21 mouse cellular contexts compared by ENCODE assay signal in genomic region chr10:61675935-61676334, GRCm38 (mm10). TPM values are rescaled to one million over a fixed set of nuclear protein-coding genes. Genes with fewer than 3 reads are reported as not detected.
DNase-seq lines count a peak whose midpoint lies in the region; ATAC-seq and TF ChIP-seq lines count a peak whose summit lies in the region.
"Had no signal": no experiment of that assay in that cellular context is flagged by ENCODE, and none has a peak within 500 bp of the region (broad histone marks: within the 10 kb centered on the region; RNA-seq: fewer than 3 reads in every experiment).

No protein-coding gene starts in this region.

- peak overlapping the region; percentile 7 for H3K27ac ChIP-seq in liver, postnatal 0 days (ENCODE audit: low read depth)
- H3K27ac ChIP-seq: embryonic facial prominence, embryonic 13.5 days; heart, embryonic 10.5 days; hindbrain, embryonic 10.5 days; hindbrain, postnatal 0 days; kidney, postnatal 0 days; layer of hippocampus, adult 2 months; limb, embryonic 15.5 days; midbrain, embryonic 10.5 days had no signal

- TF ChIP-seq EP300 in liver, postnatal 0 days (IDR thresholded peaks at IDR 0.05; ENCODE audit: low read depth) = no peak

- H3K4me1 ChIP-seq in liver, postnatal 0 days (ENCODE audit: insufficient read depth) = 0 out of 2 replicates have a peak, but pooled peaks cover 11% of the 10 kb centered on the region
- H3K4me1 ChIP-seq: limb, embryonic 15.5 days had no signal

- no peak overlapping the region for H3K4me3 ChIP-seq in liver, postnatal 0 days (ENCODE audit: low read depth, low read length)
- H3K4me3 ChIP-seq: embryonic facial prominence, embryonic 13.5 days; heart, embryonic 10.5 days; hindbrain, embryonic 10.5 days; layer of hippocampus, adult 2 months; limb, embryonic 15.5 days; midbrain, embryonic 10.5 days had no signal

- no peaks in the 10 kb centered on the region for H3K27me3 ChIP-seq in liver, postnatal 0 days (ENCODE audit: insufficient read depth, low read length)
- H3K27me3 ChIP-seq: embryonic facial prominence, embryonic 13.5 days; limb, embryonic 15.5 days had no signal

- H3K9ac ChIP-seq in liver, postnatal 0 days (replicated peaks) = no peak overlapping the region
- H3K9ac ChIP-seq: embryonic facial prominence, embryonic 13.5 days; forebrain, postnatal 0 days; limb, embryonic 15.5 days had no signal

- H3K4me2 ChIP-seq in liver, postnatal 0 days (ENCODE audit: low read depth, low read length) = peak overlapping the region; percentile 13; the same call in 1 of the 2 replicates
- H3K4me2 ChIP-seq: embryonic facial prominence, embryonic 13.5 days; limb, embryonic 15.5 days had no signal

- DNase-seq in MEL-GATA-1-ER (ENCODE audit: extremely low read depth, low read depth) (peak; percentile 94), liver (peak; percentile 74)
- DNase-seq in liver, postnatal 0 days = no peak
- no peak for DNase-seq in ovary, adult 18-20 months (ENCODE audit: low spot score)
- DNase-seq in cerebellum, postnatal 4 days (ENCODE audit: low spot score in 2 of 2) = no peak
- no peak for DNase-seq in left cerebral cortex, postnatal 36 days (ENCODE audit: low spot score in 2 of 2)
- DNase-seq: adrenal gland, postnatal 36 days; cerebellum, adult 8-10 months; forebrain, postnatal 0 days; kidney, adult 11 months; lung, postnatal 10 days; thymus, postnatal 36 days had no signal

- peak; percentile 7 for ATAC-seq in CD4-positive, CD25-positive, alpha-beta regulatory T cell, adult 4 months
- ATAC-seq in liver, postnatal 0 days = peak; percentile 9; the same call in 1 of the 2 replicates
- ATAC-seq: forebrain, postnatal 0 days; hindbrain, postnatal 0 days had no signal

- intact Hi-C loops in left cerebral cortex, postnatal 36 days (cut with DNase I) = no loop called here

- H3K9me3 ChIP-seq in liver, postnatal 0 days (ENCODE audit: low read length) = no peaks in the 10 kb centered on the region
- H3K9me3 ChIP-seq: embryonic facial prominence, embryonic 13.5 days; heart, embryonic 10.5 days; hindbrain, embryonic 10.5 days; limb, embryonic 15.5 days; midbrain, embryonic 10.5 days had no signal

- 31% methylated on average over 3 of the region's 3 CpGs for WGBS in liver, postnatal 0 days (ENCODE audit: insufficient replicate concordance)

- H3K36me3 ChIP-seq in liver, postnatal 0 days (replicated peaks; ENCODE audit: insufficient read depth, low read length) = peaks cover 16% of the 10 kb centered on the region

- TF ChIP-seq CTCF in liver, postnatal 0 days (IDR thresholded peaks at IDR 0.05; ENCODE audit: low read depth) = no peak

RNA-seq across cellular contexts. Expression of gene Sar1a, which starts 4.2 kb away (rescaled TPM):
- polyA plus RNA-seq in CD4-positive, CD25-positive, alpha-beta regulatory T cell, adult 4 months (2017; shearing (Covaris generic)) = 10 to 100 TPM; 88.4 to 94.6 TPM
- polyA plus RNA-seq in liver, postnatal 0 days (2015; fragmentation: Nextera tagmentation; extraction: Ambion mirVana) = 60.7 and 62.1 TPM in 2 replicates
- total RNA-seq in left cerebral cortex, postnatal 36 days (2021) = 100 to 1,000 TPM; 122 to 128 TPM

RNA-seq across cellular contexts. Expression of gene Tysnd1, which starts 19.4 kb away (rescaled TPM):
- polyA plus RNA-seq in CD4-positive, CD25-positive, alpha-beta regulatory T cell, adult 4 months (2017; shearing (Covaris generic)) = 1 to 10 TPM; 1.9 to 4.0 TPM
- polyA plus RNA-seq in liver, postnatal 0 days (2015; fragmentation: Nextera tagmentation; extraction: Ambion mirVana) = 22.8 and 24.2 TPM in 2 replicates
- 10 to 100 TPM; 20.0 to 23.7 TPM for total RNA-seq in left cerebral cortex, postnatal 36 days (2021)

RNA-seq across cellular contexts. Expression of gene Ppa1, which starts 27.6 kb away (rescaled TPM):
- 10 to 100 TPM; 64.5 to 77.4 TPM for polyA plus RNA-seq in CD4-positive, CD25-positive, alpha-beta regulatory T cell, adult 4 months (2017; shearing (Covaris generic))
- 161 and 191 TPM in 2 replicates for polyA plus RNA-seq in liver, postnatal 0 days (2015; fragmentation: Nextera tagmentation; extraction: Ambion mirVana)
- total RNA-seq in left cerebral cortex, postnatal 36 days (2021) = 100 to 1,000 TPM; 104 to 108 TPM

RNA-seq across cellular contexts. Expression of gene Aifm2, which starts 39.1 kb away (rescaled TPM):
- 1 to 10 TPM; 1.9 to 5.0 TPM for polyA plus RNA-seq in CD4-positive, CD25-positive, alpha-beta regulatory T cell, adult 4 months (2017; shearing (Covaris generic))
- 10.9 and 11.2 TPM in 2 replicates for polyA plus RNA-seq in liver, postnatal 0 days (2015; fragmentation: Nextera tagmentation; extraction: Ambion mirVana)
- total RNA-seq in left cerebral cortex, postnatal 36 days (2021) = 1 to 10 TPM; 7.3 to 9.9 TPM

Comparison
In these comparisons a context has a peak if more than half of its experiments do, and no peak if none do; other contexts are left out.
1. DNase-seq: peak in MEL-GATA-1-ER (single experiment) and liver (single experiment); none in liver, postnatal 0 days (single experiment), ovary, adult 18-20 months (single experiment), cerebellum, postnatal 4 days (0 of 2) and left cerebral cortex, postnatal 36 days (0 of 2).